Mouse (Mus musculus): ENCODE measurements at regions not wholly inside any gene's neighbourhood (a gene's known extent, or its start where the extent isn't known, plus 50 kb on each side); places are given as distances from the start of the nearest gene placed in this dataset.

- no peak for DNase-seq (ENCODE audit: low spot score in 2 of 2)
These were observed 119.6 kb upstream of the Ofcc1 start for GRCm38 (mm10) chr13:40480830-40481229.

GRCm38 (mm10) chr13:40472683-40473082 lies 111.4 kb upstream of the Ofcc1 start:
- no peak for DNase-seq (ENCODE audit: low spot score in 2 of 2)

GRCm38 (mm10) chr13:40469162-40469561 lies 107.9 kb upstream of the Ofcc1 start:
- DNase-seq (ENCODE audit: low spot score in 2 of 2), result no peak

GRCm38 (mm10) chr13:40453360-40453759 lies 92.1 kb upstream of the Ofcc1 start:
- no peak for DNase-seq (ENCODE audit: low spot score in 2 of 2)

GRCm38 (mm10) chr13:40429831-40430230 lies 68.6 kb upstream of the Ofcc1 start:
- DNase-seq (ENCODE audit: low spot score in 2 of 2), result no peak

GRCm38 (mm10) chr13:40423051-40423450 lies 61.8 kb upstream of the Ofcc1 start:
- no peak for DNase-seq (ENCODE audit: low spot score in 2 of 2)

- DNase-seq (ENCODE audit: low spot score in 2 of 2), result no peak
These were observed 56.6 kb upstream of the Ofcc1 start for GRCm38 (mm10) chr13:40417856-40418255.

- DNase-seq (ENCODE audit: low spot score in 2 of 2), result no peak
These were observed 51.8 kb upstream of the Ofcc1 start for GRCm38 (mm10) chr13:40413074-40413473.

Measured in frontal cortex, postnatal 36 days (tissue).